Mouse (Mus musculus) heart, postnatal 0 days (tissue): ENCODE results near the gene Inha.

ENCODE experiments used
- CTCF ChIP-seq: IDR thresholded peaks from 2 replicates; pipeline ENCODE4 v1.5.1; 2016; ENCODE audit warnings: antibody characterized with exemption, control low read depth, low read depth
- EP300 ChIP-seq: IDR thresholded peaks from 2 replicates; pipeline ENCODE4 v1.6.1; 2016; ENCODE audit warnings: antibody characterized with exemption, low read depth

- peak; percentile 61 for TF ChIP-seq CTCF
- no peak for TF ChIP-seq EP300
Observed at GRCm38 (mm10) chr1:75530546-75530945, 23.7 kb downstream of the Inha start.
